Mouse (Mus musculus) intestine, embryonic 15.5 days (tissue): ENCODE measurements around the gene 0610040J01Rik. TPM values are rescaled to one million over a fixed set of nuclear protein-coding genes. Genes with fewer than 3 reads are reported as not detected.
"Not testable (repeated sequence)": the region's sequence is repeated elsewhere in the genome, so short reads cannot be mapped to it uniquely, and the experiment has no call there.

Source experiments
- ATAC-seq: fragments of 200-750 bp; cut with Nextera tagmentation; 2 replicates; pipeline ENCODE4 v1.8.0; 2017; ENCODE audit warnings: moderate TSS enrichment, moderate library complexity
- H3K27ac ChIP-seq: fragments of 300-500 bp; sonication (generic); 2 replicates; pipeline ENCODE4 v1.5.1; 2015; ENCODE audit warnings: mild to moderate bottlenecking, inconsistent platforms
- H3K27me3 ChIP-seq: fragments of 300-500 bp; sonication (generic); replicated peaks from 2 replicates; pipeline ENCODE4 v1.6.1; 2015; ENCODE audit warnings: inconsistent platforms
- H3K36me3 ChIP-seq: fragments of 300-500 bp; sonication (generic); 2 replicates; pipeline ENCODE4 v1.6.1; 2015; ENCODE audit warnings: inconsistent platforms
- H3K4me1 ChIP-seq: fragments of 300-500 bp; sonication (generic); replicated peaks from 2 replicates; pipeline ENCODE4 v1.6.1; 2015; ENCODE audit warnings: inconsistent platforms
- H3K4me2 ChIP-seq: fragments of 300-500 bp; sonication (generic); replicated peaks from 2 replicates; pipeline ENCODE4 v1.6.1; 2015; ENCODE audit warnings: mild to moderate bottlenecking, inconsistent platforms
- H3K4me3 ChIP-seq: fragments of 300-500 bp; sonication (generic); replicated peaks from 2 replicates; pipeline ENCODE4 v1.5.1; 2015; ENCODE audit warnings: inconsistent platforms
- H3K9ac ChIP-seq: fragments of 300-500 bp; sonication (generic); 2 replicates; pipeline ENCODE4 v1.6.1; 2015; ENCODE audit warnings: inconsistent platforms
- H3K9me3 ChIP-seq: fragments of 300-500 bp; sonication (generic); 2 replicates; pipeline ENCODE4 v1.6.1; 2016; ENCODE audit warnings: inconsistent platforms
- WGBS: fragments of 180-500 bp; shearing (Covaris S2); methylation state at CpG from one replicate; pipeline ENCODE4 v1.1.7; 2015; 5-methylcytosine and 5-hydroxymethylcytosine counted together
- polyA plus RNA-seq: library from polyadenylated mRNA; unstranded; fragments of >200 nt; fragmentation: Nextera tagmentation; extraction: Ambion mirVana; gene quantifications from 2 replicates; pipeline ENCODE4 v1.2.1, GENCODE M21; 2015

0610040J01Rik gene
- polyA plus RNA-seq, 1 experiment from 2014 or later: 44.5 TPM

DNA sequence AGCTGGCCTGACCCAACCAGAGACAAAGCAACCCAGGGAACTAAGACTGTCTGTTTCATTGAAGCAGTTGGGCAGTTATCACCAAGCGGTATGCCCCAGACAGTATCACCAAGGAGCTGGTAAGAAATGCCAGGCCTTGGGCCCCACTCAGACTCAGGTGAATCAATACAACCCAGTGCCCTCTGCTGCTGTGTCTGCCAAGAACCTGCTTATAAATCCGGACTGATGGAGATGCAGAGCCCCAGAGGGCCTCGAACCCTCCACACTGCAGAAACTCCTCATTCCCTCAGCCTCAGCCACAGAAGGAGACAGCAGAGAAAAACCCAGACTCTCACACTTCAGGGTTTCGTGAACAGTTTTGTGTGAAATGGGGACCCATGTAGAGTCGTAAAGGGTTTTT, 74.1 kb downstream of the 0610040J01Rik start:
- H3K27ac ChIP-seq: no peak overlapping the region
- no peaks in the 10 kb centered on the region for H3K27me3 ChIP-seq
- no peaks in the 10 kb centered on the region for H3K36me3 ChIP-seq
- WGBS: 86% methylated on average over 5 of the region's 5 CpGs
- H3K9me3 ChIP-seq: no peaks in the 10 kb centered on the region
- H3K4me2 ChIP-seq: no peak overlapping the region
- ATAC-seq: peak; percentile 19; the same call in 1 of the 2 replicates
- H3K4me1 ChIP-seq: no peaks in the 10 kb centered on the region
- no peak overlapping the region for H3K4me3 ChIP-seq
- no peak overlapping the region for H3K9ac ChIP-seq

DNA sequence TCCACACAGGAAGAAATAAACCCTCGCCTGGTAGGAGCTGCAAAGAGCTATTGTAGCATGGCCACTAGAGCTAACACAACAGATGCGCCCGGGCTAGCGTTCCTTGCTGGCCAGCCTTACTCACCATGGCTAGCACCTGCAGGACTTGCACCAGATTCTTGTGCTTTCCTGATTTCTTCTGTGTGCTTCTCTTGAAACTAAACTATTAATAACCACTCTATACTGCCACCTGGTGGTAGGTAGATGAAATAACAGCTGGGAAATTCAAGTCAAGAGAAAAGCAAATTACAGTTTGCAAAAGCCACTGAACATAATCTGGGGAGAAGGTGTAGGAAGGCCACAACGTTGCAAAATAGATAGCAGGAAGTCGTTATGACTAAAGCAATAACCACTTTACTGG, 74.5 kb downstream of the 0610040J01Rik start:
- no peaks in the 10 kb centered on the region for H3K36me3 ChIP-seq
- no peaks in the 10 kb centered on the region for H3K4me1 ChIP-seq
- WGBS: 37% methylated on average over 6 of the region's 6 CpGs
- no peak overlapping the region for H3K4me2 ChIP-seq
- no peak overlapping the region for H3K27ac ChIP-seq
- H3K9me3 ChIP-seq: no peaks in the 10 kb centered on the region
- no peaks in the 10 kb centered on the region for H3K27me3 ChIP-seq
- no peak overlapping the region for H3K9ac ChIP-seq
- H3K4me3 ChIP-seq: no peak overlapping the region
- ATAC-seq: peak; percentile 68

DNA sequence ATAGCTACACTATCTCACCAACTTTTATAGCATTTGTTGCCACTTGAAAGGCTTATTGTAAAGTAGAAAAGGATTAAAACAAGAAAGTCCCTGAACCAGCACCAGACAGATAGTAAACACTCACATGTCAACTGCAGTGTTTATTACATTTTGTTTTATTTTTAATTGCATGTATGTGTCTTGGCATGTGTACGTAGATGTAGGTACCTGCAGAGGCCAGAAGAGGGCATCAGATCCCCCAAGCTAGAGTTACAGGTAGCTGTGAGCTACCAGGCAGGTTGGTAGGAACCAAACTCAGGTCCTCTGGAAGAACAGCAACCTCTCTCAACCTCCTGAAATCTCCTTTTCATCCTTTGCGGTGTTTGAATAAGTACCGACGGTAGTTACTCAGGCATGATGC, 74.9 kb downstream of the 0610040J01Rik start:
- WGBS: 96% methylated on average over 4 of the region's 4 CpGs

DNA sequence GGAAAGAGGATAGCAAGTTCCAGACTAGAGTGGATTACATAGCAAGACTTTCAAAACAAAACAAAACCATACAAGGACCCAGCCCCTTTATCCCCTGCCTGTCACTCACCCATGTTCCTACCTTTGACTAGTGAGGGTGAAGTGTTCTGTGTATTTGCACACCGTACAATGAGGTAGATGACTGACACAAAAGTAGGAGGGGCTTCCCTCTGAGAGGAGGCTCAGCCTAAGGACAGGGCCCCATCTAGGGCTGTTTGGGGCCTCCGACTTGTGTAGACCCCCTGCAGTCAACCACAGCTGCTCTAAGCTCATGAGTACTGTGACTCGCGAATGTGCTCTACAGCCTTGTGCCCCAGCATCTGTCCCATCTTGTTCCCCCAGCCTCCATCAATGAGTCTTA, 79.1 kb downstream of the 0610040J01Rik start:
- no peaks in the 10 kb centered on the region for H3K9me3 ChIP-seq
- no peak overlapping the region for H3K27ac ChIP-seq
- H3K36me3 ChIP-seq: no peaks in the 10 kb centered on the region
- no peak overlapping the region for H3K4me3 ChIP-seq
- WGBS: 79% methylated on average over 4 of the region's 4 CpGs
- no peak for ATAC-seq
- peaks cover 5% of the 10 kb centered on the region for H3K4me1 ChIP-seq
- no peak overlapping the region for H3K9ac ChIP-seq
- H3K27me3 ChIP-seq: no peaks in the 10 kb centered on the region
- H3K4me2 ChIP-seq: no peak overlapping the region

More for the DNA sequence above, 74.9 kb downstream of the 0610040J01Rik start:
- Histone ChIP-seq H3K27ac (no peak overlapping the region), H3K4me2 (no peak overlapping the region), H3K4me1 (no peaks in the 10 kb centered on the region), H3K9ac (no peak overlapping the region), H3K36me3 (no peaks in the 10 kb centered on the region), H3K9me3 (no peaks in the 10 kb centered on the region), H3K27me3 (no peaks in the 10 kb centered on the region), H3K4me3 (no peak overlapping the region)
- ATAC-seq: 0 out of 2 replicates have a peak, but pooled peaks have one; percentile 9

DNA sequence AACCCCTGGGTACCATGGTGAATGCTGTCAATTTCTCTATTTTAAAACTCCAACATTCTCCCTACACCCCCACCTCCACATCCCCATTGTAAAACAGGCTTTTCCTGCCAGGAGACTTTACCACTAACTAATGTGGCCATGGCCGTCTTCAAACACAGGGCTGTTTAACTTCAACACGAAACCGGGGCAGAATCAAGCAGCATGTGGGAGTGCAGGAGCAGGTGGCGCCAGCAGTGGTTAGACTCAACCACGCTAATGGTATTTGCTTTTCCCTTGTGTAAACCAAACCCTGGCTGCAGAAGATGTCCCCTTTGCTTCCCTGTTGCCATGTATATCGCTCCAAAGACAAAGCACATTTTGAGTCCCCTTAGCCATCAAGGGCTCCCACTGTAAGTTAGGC, 79.7 kb downstream of the 0610040J01Rik start:
- Histone ChIP-seq H3K4me3 (no peak overlapping the region), H3K27ac (no peak overlapping the region), H3K27me3 (no peaks in the 10 kb centered on the region), H3K36me3 (no peaks in the 10 kb centered on the region), H3K9ac (no peak overlapping the region), H3K4me1 (peaks cover 5% of the 10 kb centered on the region), H3K4me2 (no peak overlapping the region), H3K9me3 (no peaks in the 10 kb centered on the region)
- ATAC-seq: peak; percentile 80
- WGBS: 31% methylated on average over 6 of the region's 6 CpGs

DNA sequence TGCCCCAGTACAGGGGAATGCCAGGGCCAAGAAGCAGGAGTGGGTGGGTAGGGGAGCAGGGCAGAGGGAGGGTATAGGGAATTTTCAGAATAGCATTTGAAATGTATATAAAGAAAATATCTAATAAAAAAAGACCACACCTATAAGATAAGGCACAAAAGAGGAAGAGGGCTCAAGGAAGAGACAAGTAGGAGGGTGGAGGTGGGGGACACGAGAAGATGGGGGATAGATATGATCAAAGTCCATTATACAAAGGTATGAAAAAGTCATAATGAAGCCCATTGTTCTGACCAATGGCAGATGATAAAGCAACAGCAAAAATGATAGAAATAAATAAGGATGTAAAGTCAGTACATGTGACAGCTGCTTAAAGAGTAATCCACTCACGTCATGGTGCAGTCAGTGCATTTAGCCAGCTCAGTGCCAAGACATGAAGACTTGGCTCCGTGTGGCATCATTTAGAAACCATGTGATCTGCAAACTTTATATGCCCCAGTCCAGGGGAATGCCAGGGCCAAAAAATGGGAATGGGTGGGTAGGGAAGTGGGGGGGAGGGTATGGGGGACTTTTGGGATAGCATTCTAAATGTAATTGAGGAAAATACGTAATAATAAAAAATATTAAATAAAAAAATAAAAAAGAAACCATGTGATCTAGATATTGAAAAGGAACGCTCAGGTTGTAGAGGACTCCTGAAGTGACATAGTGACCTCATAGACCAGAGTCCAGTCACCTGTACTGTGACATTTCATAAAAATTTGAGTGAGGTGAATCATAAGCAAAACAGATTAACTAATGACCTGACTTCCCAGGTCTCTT, 85.0 kb downstream of the 0610040J01Rik start:
- H3K27ac ChIP-seq, ATAC-seq, H3K4me2 ChIP-seq, H3K9me3 ChIP-seq, H3K4me3 ChIP-seq, H3K27me3 ChIP-seq, H3K36me3 ChIP-seq, H3K4me1 ChIP-seq, H3K9ac ChIP-seq: not testable (repeated sequence)
- 84% methylated on average over 5 of the region's 5 CpGs for WGBS

DNA sequence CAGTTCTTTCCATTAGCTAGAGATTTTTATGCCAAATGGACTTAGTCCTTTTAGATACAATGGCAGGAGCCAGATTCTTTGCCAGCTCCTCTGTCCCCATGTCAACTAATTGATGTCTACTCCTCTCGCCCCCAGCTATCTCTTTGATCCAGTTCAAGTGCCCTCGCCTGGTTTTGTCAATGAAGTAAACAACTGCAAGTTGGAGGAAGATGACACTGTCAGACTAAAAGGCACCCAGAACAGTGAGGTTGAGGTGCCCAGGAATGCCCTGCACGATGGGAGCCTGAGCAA, 85.6 kb downstream of the 0610040J01Rik start:
- no peaks in the 10 kb centered on the region for H3K9me3 ChIP-seq
- H3K4me2 ChIP-seq: no peak overlapping the region
- no peaks in the 10 kb centered on the region for H3K36me3 ChIP-seq
- H3K27ac ChIP-seq: no peak overlapping the region
- peaks cover 4% of the 10 kb centered on the region for H3K4me1 ChIP-seq
- no peak overlapping the region for H3K4me3 ChIP-seq
- H3K9ac ChIP-seq: no peak overlapping the region
- H3K27me3 ChIP-seq: no peaks in the 10 kb centered on the region
- ATAC-seq: no peak
- WGBS: 67% methylated on average over 3 of the region's 3 CpGs

DNA sequence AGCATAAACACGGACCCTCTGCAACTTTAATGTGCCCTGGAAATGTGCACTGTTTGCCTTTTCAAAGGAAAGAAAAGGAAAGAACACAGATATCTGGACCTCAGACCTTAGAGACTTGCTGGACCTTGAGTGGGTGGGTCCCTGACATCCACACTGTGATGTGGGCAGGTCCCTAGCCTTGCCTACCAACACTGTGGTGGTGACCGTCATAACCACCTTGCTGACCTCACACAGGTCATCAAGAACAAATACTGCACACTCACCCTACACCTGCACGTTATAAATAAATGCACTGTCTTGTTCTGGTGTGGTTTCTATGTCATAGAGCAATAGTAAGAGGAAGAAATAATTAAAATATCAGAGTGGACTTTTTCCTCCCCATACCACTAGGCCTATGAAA, 91.2 kb downstream of the 0610040J01Rik start:
- Histone ChIP-seq H3K27ac (no peak overlapping the region), H3K27me3 (no peaks in the 10 kb centered on the region), H3K9me3 (no peaks in the 10 kb centered on the region), H3K4me1 (no peaks in the 10 kb centered on the region; the same call in 1 of the 2 replicates), H3K36me3 (no peaks in the 10 kb centered on the region), H3K9ac (no peak overlapping the region), H3K4me2 (no peak overlapping the region), H3K4me3 (no peak overlapping the region)
- no peak for ATAC-seq
- WGBS: 65% methylated on average over 3 of the region's 3 CpGs

DNA sequence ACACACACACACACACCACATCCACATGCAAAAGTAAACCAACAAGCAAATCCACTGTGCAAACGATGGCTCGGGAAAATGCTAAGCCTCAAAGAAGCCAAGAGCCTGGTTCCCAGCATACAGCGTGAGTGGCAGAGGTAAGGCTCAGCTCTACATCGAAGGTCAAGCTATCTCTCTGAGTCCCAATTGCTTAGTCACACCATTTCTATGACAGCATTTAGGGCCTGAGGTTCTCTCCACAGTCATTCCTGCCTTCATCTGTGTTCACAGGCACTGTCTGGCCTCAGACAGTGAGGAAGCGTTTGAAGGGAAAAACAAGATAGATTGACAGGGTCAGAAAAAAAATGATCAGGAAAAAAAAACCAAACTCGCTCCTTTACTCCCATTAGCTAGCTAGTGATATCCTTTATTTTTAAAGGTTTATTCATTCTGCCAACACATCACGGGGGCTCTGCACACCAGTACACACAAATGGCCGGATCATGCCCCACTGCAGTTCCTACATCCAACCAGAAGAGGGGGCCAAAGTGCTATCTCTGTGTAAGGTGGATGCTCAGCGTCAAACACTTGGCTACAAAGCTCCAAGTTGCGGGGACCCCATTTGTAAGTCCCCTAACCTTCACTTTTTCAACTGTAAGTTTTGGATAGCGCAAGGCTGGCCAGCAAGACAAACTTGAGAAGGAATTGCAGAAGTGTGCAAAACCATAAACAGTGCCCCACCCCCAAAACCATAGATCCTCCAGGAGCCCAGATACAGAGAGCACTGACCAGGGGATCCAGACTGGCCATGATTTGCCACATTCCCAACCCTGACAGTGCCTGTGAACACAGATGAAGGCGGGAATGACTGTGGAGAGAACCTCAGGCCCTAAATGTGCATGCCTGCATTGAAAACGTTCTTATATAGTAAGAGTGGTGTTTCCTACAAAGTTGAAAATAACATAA, 94.3 kb downstream of the 0610040J01Rik start:
- Histone ChIP-seq H3K36me3 (no peaks in the 10 kb centered on the region), H3K27me3 (no peaks in the 10 kb centered on the region), H3K27ac (no peak overlapping the region), H3K9me3 (no peaks in the 10 kb centered on the region), H3K4me1 (no peaks in the 10 kb centered on the region; the same call in 1 of the 2 replicates), H3K4me2 (no peak overlapping the region), H3K4me3 (no peak overlapping the region), H3K9ac (no peak overlapping the region)
- WGBS: 35% methylated on average over 13 of the region's 13 CpGs
- ATAC-seq: peak; percentile 80

DNA sequence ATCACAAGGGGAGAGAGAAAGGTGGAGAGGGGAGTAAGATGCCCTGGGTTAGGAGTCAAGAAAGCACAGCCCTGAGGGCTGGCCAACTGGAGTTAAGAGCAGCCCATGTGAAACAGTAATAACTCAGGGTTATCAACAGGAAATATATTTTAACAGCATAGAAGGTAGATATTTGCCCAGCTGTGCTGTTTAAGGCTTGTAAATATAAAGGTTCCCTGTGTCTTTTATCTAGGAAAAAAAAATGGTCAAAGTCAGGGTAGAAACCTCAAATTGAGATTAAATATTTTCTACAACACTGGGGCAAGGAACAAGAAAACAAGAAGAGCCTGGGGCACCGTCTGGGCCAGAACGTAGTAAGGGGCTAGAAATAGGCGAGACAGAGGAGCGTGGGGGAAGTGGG, 95.3 kb downstream of the 0610040J01Rik start:
- no peaks in the 10 kb centered on the region; the same call in 1 of the 2 replicates for H3K4me1 ChIP-seq
- H3K9ac ChIP-seq: no peak overlapping the region
- no peak overlapping the region for H3K4me2 ChIP-seq
- 60% methylated on average over 4 of the region's 4 CpGs for WGBS
- no peaks in the 10 kb centered on the region for H3K27me3 ChIP-seq
- H3K4me3 ChIP-seq: no peak overlapping the region
- H3K36me3 ChIP-seq: no peaks in the 10 kb centered on the region
- no peak for ATAC-seq
- H3K9me3 ChIP-seq: no peaks in the 10 kb centered on the region
- H3K27ac ChIP-seq: no peak overlapping the region

DNA sequence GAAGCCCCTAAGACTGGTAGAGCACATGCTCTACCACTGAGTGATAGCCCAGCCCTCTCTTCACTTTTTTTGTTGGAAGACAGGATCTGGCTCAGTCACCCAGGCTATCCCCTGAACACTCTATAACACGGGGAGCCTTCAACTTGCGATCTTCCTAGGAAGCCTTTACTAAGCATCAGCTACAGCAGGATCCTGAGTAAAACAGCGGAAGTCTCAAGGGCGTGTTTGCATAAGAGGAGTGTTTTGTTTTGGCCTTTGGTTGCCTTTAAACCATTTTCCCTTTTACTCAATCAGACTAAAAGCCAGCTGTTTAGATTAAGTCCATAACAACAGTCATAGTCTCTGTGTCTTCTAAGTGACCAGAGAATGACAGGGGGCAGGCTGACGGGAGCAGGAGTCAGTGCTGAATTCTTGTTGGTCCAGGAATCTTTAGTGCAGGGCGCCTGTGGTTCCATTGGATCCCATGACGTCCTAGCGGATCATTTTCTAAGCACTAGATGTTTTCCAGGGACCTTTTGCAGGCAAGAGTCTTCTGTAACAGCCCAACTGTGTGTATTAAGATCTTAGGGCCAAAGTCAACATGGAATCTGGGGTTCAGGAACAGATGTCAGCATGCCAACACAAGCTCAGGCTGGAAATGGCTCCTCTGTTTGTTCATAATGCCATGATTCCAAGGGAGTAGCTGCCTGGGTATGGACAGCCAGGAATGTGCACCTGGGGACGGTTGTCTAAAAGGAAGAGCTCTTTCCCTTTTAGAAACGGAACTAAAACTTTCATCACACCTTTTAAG, 98.2 kb downstream of the 0610040J01Rik start:
- WGBS: 79% methylated on average over 10 of the region's 10 CpGs
- Histone ChIP-seq H3K4me1 (no peaks in the 10 kb centered on the region; the same call in 1 of the 2 replicates), H3K36me3 (no peaks in the 10 kb centered on the region), H3K4me3 (no peak overlapping the region), H3K9me3 (no peaks in the 10 kb centered on the region), H3K4me2 (no peak overlapping the region), H3K27ac (no peak overlapping the region), H3K9ac (no peak overlapping the region), H3K27me3 (no peaks in the 10 kb centered on the region)
- ATAC-seq: no peak

DNA sequence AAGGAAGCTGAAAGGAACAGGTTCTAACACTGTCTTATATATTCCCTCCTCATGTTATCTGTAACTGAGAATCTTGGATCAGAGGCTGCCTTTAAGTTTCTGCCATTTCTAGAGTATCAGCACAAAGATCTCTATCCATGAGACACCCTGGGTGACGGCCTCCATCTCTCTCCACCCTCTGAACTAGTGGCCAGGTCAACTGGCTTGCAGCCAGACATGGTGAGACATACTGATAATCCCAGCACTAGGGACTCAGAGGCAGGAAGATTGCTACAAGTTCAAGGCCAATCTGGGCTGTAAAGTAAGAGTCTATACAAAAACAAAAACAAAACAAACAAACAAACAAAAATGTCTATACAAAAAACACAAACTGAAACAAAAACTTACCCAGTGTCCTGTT, 102.7 kb downstream of the 0610040J01Rik start:
- Histone ChIP-seq H3K9ac (no peak overlapping the region), H3K27ac (no peak overlapping the region), H3K36me3 (no peaks in the 10 kb centered on the region), H3K27me3 (no peaks in the 10 kb centered on the region), H3K9me3 (no peaks in the 10 kb centered on the region), H3K4me2 (no peak overlapping the region), H3K4me3 (no peak overlapping the region), H3K4me1 (no peaks in the 10 kb centered on the region)
- no peak for ATAC-seq
- 85% methylated on average over 1 of the region's 1 CpGs for WGBS
